29 mouse cellular contexts compared by ENCODE assay signal in genomic region chr2:125067373-125067772, GRCm38 (mm10). TPM values are rescaled to one million over a fixed set of nuclear protein-coding genes. Genes with fewer than 3 reads are reported as not detected.
DNase-seq lines count a peak whose midpoint lies in the region; ATAC-seq and TF ChIP-seq lines count a peak whose summit lies in the region.
"Had no signal": no experiment of that assay in that cellular context is flagged by ENCODE, and none has a peak within 500 bp of the region (broad histone marks: within the 10 kb centered on the region; RNA-seq: fewer than 3 reads in every experiment).

No protein-coding gene starts in this region.

- TF ChIP-seq CTCF in brain, embryonic 14.5 days (IDR thresholded peaks at IDR 0.05; ENCODE audit: borderline replicate concordance, extremely low read depth, insufficient read depth, insufficient read length), result no peak

- ATAC-seq in midbrain, embryonic 11.5 days (ENCODE audit: low FRiP score), result peak; percentile 5; the same call in 1 of the 2 replicates
- ATAC-seq in midbrain, embryonic 15.5 days (replicated peaks), result 0 out of 2 replicates have a peak, but pooled peaks have one; percentile 27
- ATAC-seq: inflammation-experienced regulatory T-cells, adult 6 months had no signal

- WGBS in midbrain, embryonic 11.5 days, result 89% methylated on average over 7 of the region's 7 CpGs
- WGBS in midbrain, embryonic 10.5 days, result 95% methylated on average over 7 of the region's 7 CpGs
- 68% methylated on average over 7 of the region's 7 CpGs for WGBS in midbrain, embryonic 15.5 days

- H3K9me3 ChIP-seq in midbrain, embryonic 11.5 days (ENCODE audit: control insufficient read depth, low read length), result no peaks in the 10 kb centered on the region
- no peaks in the 10 kb centered on the region for H3K9me3 ChIP-seq in midbrain, embryonic 10.5 days (replicated peaks)
- H3K9me3 ChIP-seq in midbrain, embryonic 15.5 days, result no peaks in the 10 kb centered on the region
- H3K9me3 ChIP-seq: embryonic facial prominence, embryonic 10.5 days; embryonic facial prominence, embryonic 15.5 days; hindbrain, embryonic 15.5 days; midbrain, embryonic 12.5 days; neural tube, embryonic 13.5 days; stomach, embryonic 15.5 days had no signal

- no peaks in the 10 kb centered on the region for H3K27me3 ChIP-seq in midbrain, embryonic 11.5 days (ENCODE audit: control insufficient read depth, insufficient read depth, low read length)
- no peaks in the 10 kb centered on the region for H3K27me3 ChIP-seq in midbrain, embryonic 10.5 days (ENCODE audit: low read depth, poor library complexity, severe bottlenecking)
- no peaks in the 10 kb centered on the region for H3K27me3 ChIP-seq in midbrain, embryonic 15.5 days (replicated peaks)
- H3K27me3 ChIP-seq: embryonic facial prominence, embryonic 15.5 days; hindbrain, embryonic 15.5 days; midbrain, embryonic 12.5 days; neural tube, embryonic 13.5 days; stomach, embryonic 15.5 days had no signal

- H3K4me3 ChIP-seq in midbrain, embryonic 11.5 days (ENCODE audit: low read depth, low read length), result no peak overlapping the region
- no peak overlapping the region for H3K4me3 ChIP-seq in midbrain, embryonic 10.5 days
- no peak overlapping the region for H3K4me3 ChIP-seq in midbrain, embryonic 15.5 days
- H3K4me3 ChIP-seq: embryonic facial prominence, embryonic 10.5 days; embryonic facial prominence, embryonic 15.5 days; hindbrain, embryonic 15.5 days; layer of hippocampus, adult 2 months; midbrain, embryonic 12.5 days; myocyte; neural tube, embryonic 13.5 days; stomach, embryonic 15.5 days had no signal

- H3K36me3 ChIP-seq in midbrain, embryonic 11.5 days (ENCODE audit: control insufficient read depth, insufficient read depth, low read length), result no peaks in the 10 kb centered on the region
- no peaks in the 10 kb centered on the region for H3K36me3 ChIP-seq in midbrain, embryonic 10.5 days
- H3K36me3 ChIP-seq in midbrain, embryonic 15.5 days (replicated peaks), result no peaks in the 10 kb centered on the region
- H3K36me3 ChIP-seq: embryonic facial prominence, embryonic 10.5 days; embryonic facial prominence, embryonic 15.5 days; hindbrain, embryonic 15.5 days; midbrain, embryonic 12.5 days; neural tube, embryonic 13.5 days; stomach, embryonic 15.5 days had no signal

- no peaks in the 10 kb centered on the region for H3K4me1 ChIP-seq in midbrain, embryonic 11.5 days (ENCODE audit: control insufficient read depth, insufficient read depth, low read length)
- 0 out of 2 replicates have a peak, but pooled peaks cover 4% of the 10 kb centered on the region for H3K4me1 ChIP-seq in midbrain, embryonic 10.5 days
- no peaks in the 10 kb centered on the region for H3K4me1 ChIP-seq in midbrain, embryonic 15.5 days
- H3K4me1 ChIP-seq: embryonic facial prominence, embryonic 15.5 days; hindbrain, embryonic 15.5 days; neural tube, embryonic 13.5 days; stomach, embryonic 15.5 days had no signal

- H3K27ac ChIP-seq in midbrain, embryonic 11.5 days (ENCODE audit: low read depth, low read length), result no peak overlapping the region
- no peak overlapping the region for H3K27ac ChIP-seq in midbrain, embryonic 10.5 days (replicated peaks)
- no peak overlapping the region for H3K27ac ChIP-seq in midbrain, embryonic 15.5 days
- H3K27ac ChIP-seq: embryonic facial prominence, embryonic 10.5 days; embryonic facial prominence, embryonic 15.5 days; hindbrain, embryonic 15.5 days; layer of hippocampus, adult 2 months; liver, embryonic 14.5 days; macrophage; midbrain, embryonic 12.5 days; neural tube, embryonic 13.5 days; stomach, embryonic 15.5 days had no signal

- TF ChIP-seq POLR2A in brain, embryonic 14.5 days (IDR thresholded peaks at IDR 0.05; ENCODE audit: borderline replicate concordance, extremely low read depth, insufficient read depth, insufficient read length, poor library complexity, severe bottlenecking), result no peak

- intact Hi-C loops in heart, postnatal 14 days (cut with DNase I), result no loop called here

- H3K4me2 ChIP-seq in midbrain, embryonic 11.5 days, result no peak overlapping the region
- no peak overlapping the region for H3K4me2 ChIP-seq in midbrain, embryonic 15.5 days
- H3K4me2 ChIP-seq: embryonic facial prominence, embryonic 15.5 days; heart, embryonic 11.5 days; hindbrain, embryonic 15.5 days; midbrain, embryonic 12.5 days; neural tube, embryonic 13.5 days; stomach, embryonic 15.5 days had no signal

- no peak overlapping the region for H3K9ac ChIP-seq in midbrain, embryonic 11.5 days (ENCODE audit: low read length)
- H3K9ac ChIP-seq in midbrain, embryonic 15.5 days, result no peak overlapping the region
- H3K9ac ChIP-seq: embryonic facial prominence, embryonic 15.5 days; hindbrain, embryonic 15.5 days; liver, embryonic 14.5 days; midbrain, embryonic 12.5 days; neural tube, embryonic 13.5 days; stomach, embryonic 15.5 days had no signal

- DNase-seq in heart, adult 11 months, result peak; percentile 66
- no peak for DNase-seq in heart, postnatal 14 days
- no peak for DNase-seq in midbrain, embryonic 11.5 days (ENCODE audit: low spot score, missing footprints)
- no peak for DNase-seq in midbrain, embryonic 10.5 days (ENCODE audit: low spot score)
- DNase-seq in brain, embryonic 14.5 days (ENCODE audit: low read depth), result peak; percentile 43
- DNase-seq in c-Kit-positive CD71-positive TER-119-positive erythroid progenitor cells, embryonic 14.5 days (ENCODE audit: low spot score), result no peak
- DNase-seq: adrenal gland, postnatal 25 days; B cell, adult 2 months; cerebellum, adult 8-10 months; cerebellum, postnatal 25 days; gastrocnemius, postnatal 25 days; kidney, adult 11 months; kidney, postnatal 14 days; lung, adult 2 months; thymus, postnatal 14 days had no signal

RNA-seq across cellular contexts. Expression of gene Slc24a5, which starts 0.6 kb away (rescaled TPM):
- total RNA-seq in heart, postnatal 14 days (2021), result 1 to 10 TPM in 1 of 2 experiments, under 1 TPM in 1; 0.90 to 1.4 TPM
- 5.0 and 5.3 TPM in 2 replicates for polyA plus RNA-seq in midbrain, embryonic 11.5 days (2014; fragmentation: Nextera tagmentation; extraction: Ambion mirVana)
- polyA plus RNA-seq in midbrain, embryonic 10.5 days (2016; fragmentation: Nextera tagmentation; extraction: Ambion mirVana), result 3.5 and 5.1 TPM in 2 replicates
- 1.4 and 1.5 TPM in 2 replicates for polyA plus RNA-seq in brain, embryonic 14.5 days (2012; rRNA removed)
- polyA plus RNA-seq in midbrain, embryonic 15.5 days (2015; fragmentation: Nextera tagmentation; extraction: Ambion mirVana), result 4.0 and 4.8 TPM in 2 replicates
- total RNA-seq: adrenal gland, postnatal 25 days; gastrocnemius, adult 18-20 months; gastrocnemius, postnatal 25 days had no signal

RNA-seq across cellular contexts. Expression of gene Myef2, which starts 56.1 kb away (rescaled TPM):
- 10 to 100 TPM; 11.3 to 12.2 TPM for total RNA-seq in heart, postnatal 14 days (2021)
- 263 and 286 TPM in 2 replicates for polyA plus RNA-seq in midbrain, embryonic 11.5 days (2014; fragmentation: Nextera tagmentation; extraction: Ambion mirVana)
- polyA plus RNA-seq in midbrain, embryonic 10.5 days (2016; fragmentation: Nextera tagmentation; extraction: Ambion mirVana), result 177 and 207 TPM in 2 replicates
- polyA plus RNA-seq in brain, embryonic 14.5 days (2012; rRNA removed), result 153 and 175 TPM in 2 replicates
- polyA plus RNA-seq in midbrain, embryonic 15.5 days (2015; fragmentation: Nextera tagmentation; extraction: Ambion mirVana), result 184 and 201 TPM in 2 replicates

Comparison
In these comparisons a context has a peak if more than half of its experiments do, and no peak if none do; other contexts are left out.
1. DNase-seq: peak in heart, adult 11 months (single experiment) and brain, embryonic 14.5 days (single experiment); none in heart, postnatal 14 days (0 of 2), midbrain, embryonic 11.5 days (single experiment), midbrain, embryonic 10.5 days (single experiment) and c-Kit-positive CD71-positive TER-119-positive erythroid progenitor cells, embryonic 14.5 days (single experiment).